Mouse (Mus musculus): ENCODE measurements at regions not wholly inside any gene's neighbourhood (a gene's known extent, or its start where the extent isn't known, plus 50 kb on each side); places are given as distances from the start of the nearest gene placed in this dataset.

- TF ChIP-seq CTCF (IDR thresholded peaks at IDR 0.05) (no peak), POLR2A (IDR thresholded peaks at IDR 0.05; ENCODE audit: insufficient read depth, low read depth, low read length) (no peak), EP300 (IDR thresholded peaks at IDR 0.05; ENCODE audit: insufficient read depth, low read depth, low read length) (no peak)
Measured at GRCm38 (mm10) chr5:126007871-126008270, 476.3 kb downstream of the Tmem132b start.

All from heart, adult 2 months (tissue).